Mouse (Mus musculus) left cerebral cortex, postnatal 25 days (tissue): Measurements from ENCODE around the gene Ifi213. TPM values are rescaled to one million over a fixed set of nuclear protein-coding genes. Genes with fewer than 3 reads are reported as not detected.
"Not testable (repeated sequence)": the region's sequence is repeated elsewhere in the genome, so short reads cannot be mapped to it uniquely, and the experiment has no call there.

ENCODE experiments used
- DNase-seq, 2 experiments: peaks; one replicate each; pipeline ENCODE4 v3.0.0; 2022; ENCODE audit warnings: low spot score in 2 of 2, mixed read lengths in 1 of 2
- intact Hi-C: fragments of 180-260 bp; cut with DNase I; formaldehyde crosslinking; loops from one replicate; pipeline ENCODE4 v1.15.1; 2025
- microRNA-seq, 2 experiments: library from miRNA; unstranded; fragments of <30 nt; microRNA quantifications; one replicate each; pipeline ENCODE4 v1.2.0; 2022
- total RNA-seq, 2 experiments: library from RNA; stranded (reverse); gene quantifications; 2 replicates each; pipeline ENCODE4 v1.2.3; 2021

Ifi213 gene
- total RNA-seq: not detected

- intact Hi-C loops, DNase-seq: not testable (repeated sequence)
Observed at GRCm38 (mm10) chr1:173598838-173599494, at the start of gene Ifi213. Ifi213 (minus strand) TSS chr1:173599274.

- DNase-seq: no peak
- intact Hi-C loops: no loop called here
Observed at GRCm38 (mm10) chr1:173645393-173645792, 46.3 kb upstream of the Ifi213 start.

- intact Hi-C loops: no loop called here
- DNase-seq: no peak
Observed at GRCm38 (mm10) chr1:173633969-173634645, 35.0 kb upstream of the Ifi213 start.

GRCm38 (mm10) chr1:173630622-173631021 is 31.5 kb upstream of the Ifi213 start, which contains the start of gene Ifi209:
Ifi209 (plus strand) TSS chr1:173630917.
- intact Hi-C loops, DNase-seq: not testable (repeated sequence)

GRCm38 (mm10) chr1:173626686-173627085 is 27.6 kb upstream of the Ifi213 start:
- DNase-seq: no peak
- intact Hi-C loops: no loop called here

GRCm38 (mm10) chr1:173624052-173624451 is 25.0 kb upstream of the Ifi213 start:
- DNase-seq: no peak
- intact Hi-C loops: no loop called here

- DNase-seq, intact Hi-C loops: not testable (repeated sequence)
Observed at GRCm38 (mm10) chr1:173622216-173622615, 23.1 kb upstream of the Ifi213 start.

- intact Hi-C loops, DNase-seq: not testable (repeated sequence)
Observed at GRCm38 (mm10) chr1:173610291-173610690, 11.2 kb upstream of the Ifi213 start.

- DNase-seq, intact Hi-C loops: not testable (repeated sequence)
Observed at GRCm38 (mm10) chr1:173589698-173590097, 9.4 kb downstream of the Ifi213 start.

GRCm38 (mm10) chr1:173579921-173580585 is 19.0 kb downstream of the Ifi213 start:
- intact Hi-C loops: no loop called here
- no peak for DNase-seq

GRCm38 (mm10) chr1:173579079-173579478 is 20.0 kb downstream of the Ifi213 start:
- intact Hi-C loops: no loop called here
- no peak for DNase-seq

GRCm38 (mm10) chr1:173550491-173551050 is 48.5 kb downstream of the Ifi213 start:
- DNase-seq, intact Hi-C loops: not testable (repeated sequence)

GRCm38 (mm10) chr1:173548798-173549197 is 50.3 kb downstream of the Ifi213 start:
- intact Hi-C loops, DNase-seq: not testable (repeated sequence)

GRCm38 (mm10) chr1:173535791-173536190 is 63.3 kb downstream of the Ifi213 start, which contains the start of gene Ifi214:
Ifi214 (minus strand) TSS chr1:173535957.
- intact Hi-C loops, DNase-seq: not testable (repeated sequence)

GRCm38 (mm10) chr1:173521452-173521851 is 77.6 kb downstream of the Ifi213 start:
- DNase-seq: no peak
- intact Hi-C loops: no loop called here

Small RNAs within 50 kb of the gene (microRNA-seq; reads per million reads assigned to microRNA genes)
- gene Gm44339 (0 reads per million in 2 experiments), gene Gm44481 (0 reads per million in 2 experiments)

Other genes with a start within 250 kb of the Ifi213 start
- 1 to 10 TPM; 1.6 to 2.5 TPM for gene Aim2, start 248.4 kb downstream of the Ifi213 start, total RNA-seq
- 100 to 1,000 TPM; 428 to 459 TPM for gene Cadm3, start 231.6 kb downstream of the Ifi213 start, total RNA-seq
- not detected for gene Ifi206, start 108.2 kb downstream of the Ifi213 start, total RNA-seq
- gene Ifi214, start 63.3 kb downstream of the Ifi213 start, total RNA-seq: not detected
- not detected for gene Ifi209, start 31.6 kb upstream of the Ifi213 start, total RNA-seq
- gene Ifi208, start 74.4 kb upstream of the Ifi213 start, total RNA-seq: not detected
- gene Ifi207, start 142.5 kb upstream of the Ifi213 start, total RNA-seq: under 1 TPM; 0.09 to 0.18 TPM
- under 1 TPM in 1 of 2 experiments, not detected in 1; 0.34 TPM for gene Ifi204, start 167.7 kb upstream of the Ifi213 start, total RNA-seq